Mouse (Mus musculus) liver, postnatal 0 days (tissue): ENCODE data around the gene Sbk3. TPM values are rescaled to one million over a fixed set of nuclear protein-coding genes. Genes with fewer than 3 reads are reported as not detected.

ENCODE experiments used
- ATAC-seq: fragments of 200-750 bp; cut with Nextera tagmentation; 2 replicates; pipeline ENCODE4 v1.8.0; 2017; ENCODE audit warnings: mild to moderate bottlenecking, moderate library complexity
- DNase-seq: peaks from one replicate; pipeline ENCODE4 v3.0.0-alpha.2; 2016
- H3K27ac ChIP-seq: fragments of 300-500 bp; sonication (generic); 2 replicates; pipeline ENCODE4 v1.5.1; 2014; ENCODE audit warnings: antibody characterized with exemption, moderate library complexity, mild to moderate bottlenecking, low read depth
- H3K27me3 ChIP-seq: fragments of 300-500 bp; sonication (generic); 2 replicates; pipeline ENCODE4 v1.6.1; 2014; ENCODE audit warnings: low read length, control low read depth, mixed read lengths; ENCODE audit not compliant: insufficient read depth
- H3K36me3 ChIP-seq: fragments of 300-500 bp; sonication (generic); replicated peaks from 2 replicates; pipeline ENCODE4 v1.6.1; 2014; ENCODE audit warnings: mild to moderate bottlenecking, control low read depth, low read length, moderate library complexity, mixed read lengths; ENCODE audit not compliant: insufficient read depth
- H3K4me1 ChIP-seq: fragments of 300-500 bp; sonication (generic); 2 replicates; pipeline ENCODE4 v1.6.1; 2014; ENCODE audit warnings: antibody characterized with exemption, mild to moderate bottlenecking, control low read depth; ENCODE audit not compliant: insufficient read depth
- H3K4me2 ChIP-seq: fragments of 300-500 bp; sonication (generic); 2 replicates; pipeline ENCODE4 v1.6.1; 2014; ENCODE audit warnings: low read depth, mild to moderate bottlenecking, low read length, moderate library complexity, mixed read lengths
- H3K4me3 ChIP-seq: fragments of 300-500 bp; sonication (generic); 2 replicates; pipeline ENCODE4 v1.5.1; 2014; ENCODE audit warnings: low read depth, low read length
- H3K9ac ChIP-seq: fragments of 300-500 bp; sonication (generic); replicated peaks from 2 replicates; pipeline ENCODE4 v1.6.1; 2014; ENCODE audit warnings: mild to moderate bottlenecking, moderate library complexity
- H3K9me3 ChIP-seq: fragments of 300-500 bp; sonication (generic); 2 replicates; pipeline ENCODE4 v1.6.1; 2016; ENCODE audit warnings: mild to moderate bottlenecking, control low read depth, low read length, mixed read lengths
- CTCF ChIP-seq: sonication (generic); IDR thresholded peaks from 2 replicates; pipeline ENCODE4 v1.5.1; 2016; ENCODE audit warnings: antibody characterized with exemption, low read depth
- EP300 ChIP-seq: IDR thresholded peaks from 2 replicates; pipeline ENCODE4 v1.6.1; 2016; ENCODE audit warnings: antibody characterized with exemption, low read depth, mild to moderate bottlenecking
- WGBS: fragments of 180-500 bp; shearing (Covaris S2); extraction: QIAGEN DNeasy Blood & Tissue Kit; methylation state at CpG from one replicate; pipeline ENCODE4 v1.1.7; 2014; ENCODE audit not compliant: insufficient replicate concordance; 5-methylcytosine and 5-hydroxymethylcytosine counted together
- polyA plus RNA-seq: library from polyadenylated mRNA; unstranded; fragments of >200 nt; fragmentation: Nextera tagmentation; extraction: Ambion mirVana; gene quantifications from 2 replicates; pipeline ENCODE4 v1.2.1, GENCODE M21; 2015

Gene Sbk3
- polyA plus RNA-seq, 1 experiment from 2014 or later = not detected

- Histone ChIP-seq H3K4me1 (peaks cover 2% of the 10 kb centered on the region; the same call in 1 of the 2 replicates), H3K4me2 (no peak overlapping the region), H3K36me3 (no peaks in the 10 kb centered on the region), H3K27ac (no peak overlapping the region), H3K9ac (no peak overlapping the region), H3K27me3 (no peaks in the 10 kb centered on the region), H3K9me3 (no peaks in the 10 kb centered on the region), H3K4me3 (no peak overlapping the region)
- ATAC-seq = no peak
- 49% methylated on average over 2 of the region's 2 CpGs for WGBS
- DNase-seq = peak; percentile 81
- TF ChIP-seq EP300 = no peak
- peak; percentile 95 for TF ChIP-seq CTCF
Observed at GRCm38 (mm10) chr7:4938456-4938855, 32.5 kb downstream of the Sbk3 start.

DNA sequence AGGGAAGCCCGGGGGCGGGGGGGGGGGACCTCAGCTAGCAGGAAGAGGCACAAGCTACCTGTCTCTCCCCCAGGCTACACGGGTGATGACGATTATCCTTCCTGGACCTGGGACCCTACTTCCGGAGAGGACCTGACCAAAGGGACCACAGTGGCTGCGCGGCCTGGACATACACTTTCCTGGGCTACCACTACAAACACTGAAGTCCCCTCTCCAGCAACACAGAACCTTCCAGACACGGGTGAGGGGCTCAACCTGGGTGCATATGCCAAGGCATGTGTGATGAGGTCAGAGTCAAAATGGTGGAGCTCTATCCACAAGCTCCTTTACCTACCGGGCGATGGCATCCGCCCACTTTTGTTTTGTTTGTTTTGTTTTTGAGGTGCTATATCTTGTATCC lies 33.6 kb downstream of the Sbk3 start:
- 57% methylated on average over 10 of the region's 11 CpGs for WGBS
- no peaks in the 10 kb centered on the region for H3K4me1 ChIP-seq
- no peaks in the 10 kb centered on the region for H3K27me3 ChIP-seq
- DNase-seq (no peak), ATAC-seq (no peak)
- H3K36me3 ChIP-seq = no peaks in the 10 kb centered on the region
- H3K27ac ChIP-seq = no peak overlapping the region
- no peak overlapping the region for H3K4me2 ChIP-seq
- H3K4me3 ChIP-seq = no peak overlapping the region
- TF ChIP-seq CTCF (no peak), EP300 (no peak)
- no peaks in the 10 kb centered on the region for H3K9me3 ChIP-seq
- H3K9ac ChIP-seq = no peak overlapping the region

DNA sequence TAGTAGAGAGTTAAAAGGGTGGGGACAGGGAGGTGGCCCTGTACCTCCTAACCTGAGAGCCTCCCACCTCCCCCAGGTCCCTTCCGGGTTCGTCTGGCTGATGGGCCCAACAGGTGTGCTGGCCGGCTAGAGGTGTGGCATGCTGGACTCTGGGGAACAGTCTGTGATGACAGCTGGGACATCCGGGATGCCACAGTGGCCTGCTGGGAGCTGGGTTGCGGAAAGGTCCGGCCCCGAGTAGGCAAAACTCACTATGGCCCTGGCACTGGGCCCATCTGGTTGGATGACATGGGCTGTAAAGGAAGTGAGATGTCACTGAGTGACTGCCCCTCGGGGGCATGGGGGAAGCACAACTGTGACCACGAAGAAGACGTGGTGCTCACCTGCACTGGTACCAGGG lies 34.1 kb downstream of the Sbk3 start:
- no peak for ATAC-seq
- Histone ChIP-seq H3K4me1 (no peaks in the 10 kb centered on the region), H3K36me3 (no peaks in the 10 kb centered on the region), H3K9ac (no peak overlapping the region), H3K27me3 (no peaks in the 10 kb centered on the region), H3K9me3 (no peaks in the 10 kb centered on the region), H3K27ac (no peak overlapping the region), H3K4me2 (no peak overlapping the region), H3K4me3 (no peak overlapping the region)
- TF ChIP-seq CTCF (no peak), EP300 (no peak)
- DNase-seq = no peak
- WGBS = 63% methylated on average over 10 of the region's 10 CpGs

DNA sequence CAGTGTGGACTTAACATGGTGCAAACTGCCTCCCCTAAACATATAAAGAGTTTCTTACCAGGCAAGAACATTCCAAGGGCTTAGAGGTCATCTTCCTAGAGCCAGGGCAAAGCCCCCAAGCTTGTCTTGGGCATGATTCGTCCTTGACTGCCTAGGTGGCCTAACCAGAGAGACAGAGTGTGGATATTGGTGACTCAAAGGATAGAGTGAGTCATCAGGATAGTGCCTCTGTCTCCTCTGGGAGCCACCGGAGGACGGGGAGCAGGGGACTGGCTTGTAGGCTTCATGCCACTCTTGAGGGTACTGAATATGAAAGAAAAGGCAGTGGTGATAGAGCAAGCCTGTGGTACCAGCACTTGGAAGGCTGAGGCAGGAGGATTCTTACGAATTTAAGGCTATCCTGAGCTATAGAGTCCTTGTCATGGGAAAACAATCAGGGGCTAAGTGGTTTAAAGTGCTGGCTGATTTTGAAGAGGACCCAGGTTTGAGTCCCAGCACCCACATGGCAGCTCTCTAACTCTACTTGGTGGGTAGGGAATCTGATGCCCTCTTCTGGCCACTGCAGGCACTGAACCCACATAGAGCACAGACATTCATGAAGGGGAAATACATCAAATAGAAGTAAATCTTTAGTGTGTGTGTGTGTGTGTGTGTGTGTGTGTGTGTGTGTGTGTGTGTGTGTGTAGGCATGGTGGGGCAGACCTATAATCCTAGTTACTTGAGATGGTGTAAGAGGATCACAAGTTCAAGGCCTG lies 36.6 kb downstream of the Sbk3 start:
- Histone ChIP-seq H3K27ac (no peak overlapping the region), H3K4me3 (no peak overlapping the region), H3K4me1 (no peaks in the 10 kb centered on the region), H3K9me3 (no peaks in the 10 kb centered on the region), H3K36me3 (no peaks in the 10 kb centered on the region), H3K27me3 (no peaks in the 10 kb centered on the region), H3K4me2 (no peak overlapping the region), H3K9ac (no peak overlapping the region)
- DNase-seq (no peak), ATAC-seq (no peak)
- 69% methylated on average over 4 of the region's 4 CpGs for WGBS
- TF ChIP-seq CTCF (peak; percentile 31), EP300 (no peak)

GRCm38 (mm10) chr7:4933103-4933502 lies 37.9 kb downstream of the Sbk3 start:
- Histone ChIP-seq H3K27ac (no peak overlapping the region), H3K4me3 (no peak overlapping the region), H3K9ac (no peak overlapping the region), H3K4me2 (no peak overlapping the region), H3K27me3 (no peaks in the 10 kb centered on the region), H3K4me1 (no peaks in the 10 kb centered on the region), H3K9me3 (no peaks in the 10 kb centered on the region), H3K36me3 (no peaks in the 10 kb centered on the region)
- DNase-seq = no peak
- ATAC-seq = no peak
- TF ChIP-seq CTCF (no peak), EP300 (no peak)
- WGBS = 64% methylated on average over 12 of the region's 12 CpGs

GRCm38 (mm10) chr7:4928323-4928722 lies 42.6 kb downstream of the Sbk3 start:
- Histone ChIP-seq H3K4me2 (no peak overlapping the region), H3K27ac (no peak overlapping the region), H3K27me3 (peaks cover 12% of the 10 kb centered on the region), H3K4me1 (peaks cover 6% of the 10 kb centered on the region), H3K9ac (no peak overlapping the region), H3K4me3 (no peak overlapping the region), H3K36me3 (no peaks in the 10 kb centered on the region), H3K9me3 (no peaks in the 10 kb centered on the region)
- DNase-seq = no peak
- no peak for ATAC-seq
- 72% methylated on average over 17 of the region's 17 CpGs for WGBS
- TF ChIP-seq EP300 = no peak
- TF ChIP-seq CTCF = no peak

DNA sequence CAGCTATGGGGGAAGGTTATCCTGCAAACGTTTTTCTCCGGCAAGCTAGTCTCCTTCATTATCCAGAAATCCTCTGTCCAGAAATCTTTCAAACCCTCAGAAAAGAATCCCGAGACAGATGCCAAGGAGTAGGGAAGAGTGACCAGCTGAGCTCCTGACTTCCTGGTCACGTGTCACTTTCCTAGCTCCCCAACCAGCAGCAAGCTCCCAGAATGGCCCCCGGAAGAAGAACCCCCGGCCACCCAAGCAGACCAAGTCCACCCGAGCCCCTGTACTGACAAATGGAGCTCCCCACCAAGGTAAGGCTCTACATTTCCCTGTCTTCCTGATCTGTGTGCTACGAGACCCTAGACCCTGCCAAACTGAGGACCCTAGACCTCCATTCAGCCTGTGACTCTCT lies 43.3 kb downstream of the Sbk3 start:
- no peak for TF ChIP-seq EP300
- no peak for TF ChIP-seq CTCF
- 57% methylated on average over 8 of the region's 8 CpGs for WGBS
- H3K9me3 ChIP-seq = no peaks in the 10 kb centered on the region
- H3K27me3 ChIP-seq = peaks cover 19% of the 10 kb centered on the region
- H3K9ac ChIP-seq = no peak overlapping the region
- H3K4me3 ChIP-seq = no peak overlapping the region
- no peak overlapping the region for H3K27ac ChIP-seq
- ATAC-seq (no peak), DNase-seq (no peak)
- peaks cover 12% of the 10 kb centered on the region for H3K4me1 ChIP-seq
- H3K36me3 ChIP-seq = no peaks in the 10 kb centered on the region
- H3K4me2 ChIP-seq = no peak overlapping the region
